ENCODE assay signal across 7 mouse cellular contexts in genomic region chr11:87109519-87110171, GRCm38 (mm10). TPM values are rescaled to one million over a fixed set of nuclear protein-coding genes. Genes with fewer than 3 reads are reported as not detected.
A peak's percentile ranks its signal among the peaks of the same experiment; 100 is the strongest.
DNase-seq lines count a peak whose midpoint lies in the region; ATAC-seq and TF ChIP-seq lines count a peak whose summit lies in the region.

No protein-coding gene starts in this region.

- 0 out of 2 replicates have a peak, but pooled peaks cover 2% of the 10 kb centered on the region for H3K4me1 ChIP-seq in thymus, adult 2 months (replicated peaks; ENCODE audit: control insufficient read depth, insufficient read depth, low read length)
- H3K4me1 ChIP-seq in limb, embryonic 12.5 days (replicated peaks): peaks cover 26% of the 10 kb centered on the region
- peaks cover 3% of the 10 kb centered on the region; the same call in 1 of the 2 replicates for H3K4me1 ChIP-seq in midbrain, postnatal 0 days (ENCODE audit: insufficient read depth, low read length)

- no peak for ATAC-seq in limb, embryonic 12.5 days (ENCODE audit: insufficient number of reproducible peaks, insufficient read depth, low FRiP score, low TSS enrichment, low read depth)
- ATAC-seq in midbrain, postnatal 0 days (ENCODE audit: low FRiP score): no peak; the same call in 1 of the 2 replicates

- H3K9me3 ChIP-seq in limb, embryonic 12.5 days: no peaks in the 10 kb centered on the region
- no peaks in the 10 kb centered on the region for H3K9me3 ChIP-seq in midbrain, postnatal 0 days (ENCODE audit: low read length)

- under 1% methylated on average over 42 of the region's 42 CpGs for WGBS in thymus, adult 2 months
- WGBS in limb, embryonic 12.5 days: under 1% methylated on average over 42 of the region's 42 CpGs
- WGBS in midbrain, postnatal 0 days: under 1% methylated on average over 42 of the region's 42 CpGs

- peak overlapping the region; percentile 69 for H3K4me3 ChIP-seq in thymus, adult 2 months (ENCODE audit: control insufficient read depth, insufficient read depth, low read length)
- peak overlapping the region; percentile 96 for H3K4me3 ChIP-seq in limb, embryonic 12.5 days (replicated peaks)
- peak overlapping the region; percentile 92 for H3K4me3 ChIP-seq in midbrain, postnatal 0 days (ENCODE audit: low read depth, low read length)

- no peak for TF ChIP-seq CTCF in thymus, adult 2 months (IDR thresholded peaks at IDR 0.05; ENCODE audit: borderline replicate concordance, control insufficient read depth, extremely low read depth, insufficient read depth, low read length, poor library complexity)
- TF ChIP-seq CTCF in brain, embryonic 14.5 days (IDR thresholded peaks at IDR 0.05; ENCODE audit: borderline replicate concordance, extremely low read depth, insufficient read depth, insufficient read length): no peak
- no peak for TF ChIP-seq CTCF in midbrain, postnatal 0 days (IDR thresholded peaks at IDR 0.05)

- H3K4me2 ChIP-seq in limb, embryonic 12.5 days: peak overlapping the region; percentile 67
- H3K4me2 ChIP-seq in midbrain, postnatal 0 days (ENCODE audit: low read depth, low read length, poor library complexity, severe bottlenecking): peak overlapping the region; percentile 80

- no peak for TF ChIP-seq POLR2A in thymus, adult 2 months (IDR thresholded peaks at IDR 0.05; ENCODE audit: control insufficient read depth, extremely low read depth, insufficient read depth, low read length, poor library complexity)
- TF ChIP-seq POLR2A in brain, embryonic 14.5 days (IDR thresholded peaks at IDR 0.05; ENCODE audit: borderline replicate concordance, extremely low read depth, insufficient read depth, insufficient read length, poor library complexity, severe bottlenecking): peak; percentile 18; the same call in 1 of the 2 replicates

- peak; percentile 40 for DNase-seq in thymus, adult 2 months
- no peak for DNase-seq in thymus, postnatal 25 days
- peak; percentile 52 for DNase-seq in brain, embryonic 14.5 days (ENCODE audit: low read depth)
- peak; percentile 6 for DNase-seq in gastrocnemius, postnatal 14 days
- peak; percentile 54 for DNase-seq in midbrain, postnatal 0 days (ENCODE audit: low spot score)
- DNase-seq in urinary bladder, postnatal 25 days (ENCODE audit: low spot score): peak; percentile 8

- H3K27ac ChIP-seq in thymus, adult 2 months (ENCODE audit: control insufficient read depth, insufficient read depth, low read length): peak overlapping the region; percentile 75
- peak overlapping the region; percentile 98 for H3K27ac ChIP-seq in limb, embryonic 12.5 days
- H3K27ac ChIP-seq in midbrain, postnatal 0 days (ENCODE audit: low read depth, low read length): peak overlapping the region; percentile 87

- H3K27me3 ChIP-seq in thymus, adult 2 months (ENCODE audit: control insufficient read depth, insufficient read depth, low read length): no peaks in the 10 kb centered on the region
- H3K27me3 ChIP-seq in limb, embryonic 12.5 days: no peaks in the 10 kb centered on the region
- no peaks in the 10 kb centered on the region for H3K27me3 ChIP-seq in midbrain, postnatal 0 days (ENCODE audit: insufficient read depth, low read length)

- intact Hi-C loops in gastrocnemius, postnatal 14 days (cut with DNase I; ENCODE audit: low total_unique reads): no loop called here

- H3K9ac ChIP-seq in limb, embryonic 12.5 days (replicated peaks): peak overlapping the region; percentile 99
- peak overlapping the region; percentile 92 for H3K9ac ChIP-seq in midbrain, postnatal 0 days (replicated peaks; ENCODE audit: low read length, poor library complexity, severe bottlenecking)

- peaks cover 9% of the 10 kb centered on the region; the same call in 1 of the 2 replicates for H3K36me3 ChIP-seq in thymus, adult 2 months (ENCODE audit: control insufficient read depth, insufficient read depth, low read length)
- peaks cover 38% of the 10 kb centered on the region for H3K36me3 ChIP-seq in limb, embryonic 12.5 days
- no peaks in the 10 kb centered on the region for H3K36me3 ChIP-seq in midbrain, postnatal 0 days (ENCODE audit: insufficient read depth, low read length)

RNA-seq across cellular contexts. Expression of gene Ska2, which starts 0.6 kb away (rescaled TPM):
- polyA plus RNA-seq in thymus, adult 2 months (2012; rRNA removed): 18.9 and 21.0 TPM in 2 replicates
- 48.1 and 65.3 TPM in 2 replicates for polyA plus RNA-seq in brain, embryonic 14.5 days (2012; rRNA removed)
- total RNA-seq in gastrocnemius, postnatal 14 days (2021): 1 to 10 TPM; 4.2 to 4.6 TPM
- 101 and 103 TPM in 2 replicates for polyA plus RNA-seq in limb, embryonic 12.5 days (2016; fragmentation: Nextera tagmentation; extraction: Ambion mirVana)
- 29.2 TPM in 2 replicates for total RNA-seq in midbrain, postnatal 0 days (2014; rRNA removed)
- polyA plus RNA-seq in midbrain, postnatal 0 days (2015; fragmentation: Nextera tagmentation; extraction: Ambion mirVana): 23.8 and 25.7 TPM in 2 replicates

RNA-seq across cellular contexts. Expression of gene Prr11, which starts 1.1 kb away (rescaled TPM):
- polyA plus RNA-seq in thymus, adult 2 months (2012; rRNA removed): 5.9 and 6.9 TPM in 2 replicates
- polyA plus RNA-seq in brain, embryonic 14.5 days (2012; rRNA removed): 7.1 and 8.6 TPM in 2 replicates
- 1 to 10 TPM; 1.6 TPM for total RNA-seq in gastrocnemius, postnatal 14 days (2021)
- polyA plus RNA-seq in limb, embryonic 12.5 days (2016; fragmentation: Nextera tagmentation; extraction: Ambion mirVana): 7.4 and 9.4 TPM in 2 replicates
- total RNA-seq in midbrain, postnatal 0 days (2014; rRNA removed): 1.2 and 1.5 TPM in 2 replicates
- polyA plus RNA-seq in midbrain, postnatal 0 days (2015; fragmentation: Nextera tagmentation; extraction: Ambion mirVana): 0.88 and 1.1 TPM in 2 replicates

RNA-seq across cellular contexts. Expression of gene Trim37, which starts 17.2 kb away (rescaled TPM):
- 5.2 and 5.9 TPM in 2 replicates for polyA plus RNA-seq in thymus, adult 2 months (2012; rRNA removed)
- polyA plus RNA-seq in brain, embryonic 14.5 days (2012; rRNA removed): 41.8 and 63.4 TPM in 2 replicates
- total RNA-seq in gastrocnemius, postnatal 14 days (2021): 1 to 10 TPM; 3.5 to 5.1 TPM
- polyA plus RNA-seq in limb, embryonic 12.5 days (2016; fragmentation: Nextera tagmentation; extraction: Ambion mirVana): 33.2 and 35.1 TPM in 2 replicates
- total RNA-seq in midbrain, postnatal 0 days (2014; rRNA removed): 125 and 136 TPM in 2 replicates
- polyA plus RNA-seq in midbrain, postnatal 0 days (2015; fragmentation: Nextera tagmentation; extraction: Ambion mirVana): 66.8 and 72.6 TPM in 2 replicates

RNA-seq across cellular contexts. Expression of gene Smg8, which starts 23.1 kb away (rescaled TPM):
- polyA plus RNA-seq in thymus, adult 2 months (2012; rRNA removed): 13.8 and 14.1 TPM in 2 replicates
- 19.8 and 21.4 TPM in 2 replicates for polyA plus RNA-seq in brain, embryonic 14.5 days (2012; rRNA removed)
- 1 to 10 TPM; 7.9 to 8.2 TPM for total RNA-seq in gastrocnemius, postnatal 14 days (2021)
- polyA plus RNA-seq in limb, embryonic 12.5 days (2016; fragmentation: Nextera tagmentation; extraction: Ambion mirVana): 28.2 and 31.1 TPM in 2 replicates
- total RNA-seq in midbrain, postnatal 0 days (2014; rRNA removed): 24.2 and 26.2 TPM in 2 replicates
- polyA plus RNA-seq in midbrain, postnatal 0 days (2015; fragmentation: Nextera tagmentation; extraction: Ambion mirVana): 17.7 and 19.2 TPM in 2 replicates

RNA-seq across cellular contexts. Expression of gene Gdpd1, which starts 35.8 kb away (rescaled TPM):
- polyA plus RNA-seq in thymus, adult 2 months (2012; rRNA removed): 4.6 and 6.6 TPM in 2 replicates
- polyA plus RNA-seq in brain, embryonic 14.5 days (2012; rRNA removed): 71.2 and 79.5 TPM in 2 replicates
- total RNA-seq in gastrocnemius, postnatal 14 days (2021): 1 to 10 TPM; 2.5 to 3.0 TPM
- polyA plus RNA-seq in limb, embryonic 12.5 days (2016; fragmentation: Nextera tagmentation; extraction: Ambion mirVana): 28.4 and 30.6 TPM in 2 replicates
- total RNA-seq in midbrain, postnatal 0 days (2014; rRNA removed): 66.6 and 67.1 TPM in 2 replicates
- polyA plus RNA-seq in midbrain, postnatal 0 days (2015; fragmentation: Nextera tagmentation; extraction: Ambion mirVana): 167 TPM in 2 replicates
